Mouse (Mus musculus): ENCODE measurements around the gene Jpt1.
"Not testable (repeated sequence)": the region's sequence is repeated elsewhere in the genome, so short reads cannot be mapped to it uniquely, and the experiment has no call there.

The Jpt1 gene

DNA sequence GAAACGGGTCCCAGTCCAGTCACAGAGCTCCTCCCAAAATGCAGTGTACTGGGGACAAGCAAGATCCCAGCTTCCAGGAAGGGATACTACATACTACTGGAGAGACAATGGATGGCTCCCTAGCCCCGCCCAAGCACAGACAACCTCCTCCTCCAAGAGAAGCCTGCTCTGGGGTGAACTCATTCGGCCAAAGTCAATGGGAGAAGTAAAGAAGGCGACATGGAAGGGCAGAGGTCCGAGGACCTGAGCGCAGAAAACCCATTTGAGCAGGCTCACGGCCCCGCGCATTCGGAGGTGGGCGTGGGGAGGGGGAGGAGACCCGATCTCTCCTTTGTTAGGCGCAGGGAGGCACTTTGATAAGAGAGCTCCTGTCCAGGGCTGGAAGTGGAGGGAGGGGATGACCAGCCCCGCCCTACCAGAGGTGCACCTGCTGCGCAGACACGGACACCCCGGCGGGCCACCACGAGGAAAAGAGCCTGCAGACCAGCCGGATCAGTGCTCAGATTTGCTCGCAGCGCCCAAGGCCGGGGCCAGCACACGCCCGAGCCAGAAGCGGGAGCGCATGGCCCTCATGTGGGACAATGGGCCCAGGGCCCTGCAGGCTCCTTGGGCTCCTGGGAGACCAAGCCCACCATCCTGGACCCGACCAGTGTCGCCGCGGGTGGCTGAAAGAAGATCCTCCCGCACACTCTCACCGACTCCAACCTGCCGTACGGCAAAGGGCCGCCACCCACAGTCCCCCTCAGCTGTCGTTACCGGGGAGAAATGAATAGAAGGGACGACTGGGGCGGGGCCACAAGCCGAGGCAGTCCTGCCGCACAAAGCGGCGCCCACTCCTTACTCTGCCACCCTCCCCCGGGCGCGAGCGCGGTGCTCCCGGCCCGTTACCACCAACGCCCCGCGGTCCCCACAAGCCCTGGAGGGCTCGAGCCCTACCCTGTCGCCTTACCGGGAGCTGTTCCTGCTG, 633 bp downstream of the Jpt1 start:
- in situ Hi-C loops (cut with MboI; ENCODE audit: low pct_unique_long_range_greater_than_20kb in 1 of 2, low sequenced_read_pairs in 2 of 2, unreplicated experiment in 1 of 2) = no loop called here

DNA sequence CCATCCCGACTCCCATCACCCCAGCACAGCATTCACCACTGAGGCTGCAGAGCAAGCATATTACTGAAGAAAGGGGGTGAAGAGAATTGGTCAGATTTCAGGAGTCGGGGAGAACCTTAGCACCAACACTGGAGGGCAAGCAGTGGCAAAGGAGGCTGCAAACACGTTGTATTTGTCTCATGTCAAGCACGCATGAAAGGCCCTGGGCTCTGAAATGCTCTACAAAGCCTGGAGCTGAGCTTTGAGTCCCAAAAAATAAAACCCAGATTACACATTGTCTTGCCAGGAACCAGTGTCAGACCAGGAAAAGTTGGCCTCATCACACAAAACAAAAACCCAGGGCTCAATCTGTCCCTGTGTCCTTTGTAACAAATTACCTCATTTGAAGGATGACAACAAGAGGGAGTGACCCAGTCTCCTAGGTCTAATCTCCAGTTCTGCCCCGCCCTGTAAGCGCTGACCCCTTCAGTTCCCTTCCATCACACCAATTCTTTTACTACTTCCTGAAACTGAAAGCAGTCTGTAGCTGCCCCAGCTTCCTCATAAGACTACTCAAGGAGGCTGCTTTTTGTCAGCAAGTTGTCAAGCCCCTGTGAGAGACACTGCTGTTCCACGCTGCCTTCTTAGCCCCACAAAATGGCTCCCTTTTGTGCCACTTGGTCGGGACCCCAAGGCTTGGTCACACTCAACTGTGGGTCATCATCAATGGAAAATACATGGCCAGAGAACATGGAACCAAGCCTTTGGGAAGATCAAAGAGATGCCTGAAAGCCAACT, 1.6 kb downstream of the Jpt1 start:
- in situ Hi-C loops (cut with MboI; ENCODE audit: low pct_unique_long_range_greater_than_20kb in 1 of 2, low sequenced_read_pairs in 2 of 2, unreplicated experiment in 1 of 2) = no loop called here

DNA sequence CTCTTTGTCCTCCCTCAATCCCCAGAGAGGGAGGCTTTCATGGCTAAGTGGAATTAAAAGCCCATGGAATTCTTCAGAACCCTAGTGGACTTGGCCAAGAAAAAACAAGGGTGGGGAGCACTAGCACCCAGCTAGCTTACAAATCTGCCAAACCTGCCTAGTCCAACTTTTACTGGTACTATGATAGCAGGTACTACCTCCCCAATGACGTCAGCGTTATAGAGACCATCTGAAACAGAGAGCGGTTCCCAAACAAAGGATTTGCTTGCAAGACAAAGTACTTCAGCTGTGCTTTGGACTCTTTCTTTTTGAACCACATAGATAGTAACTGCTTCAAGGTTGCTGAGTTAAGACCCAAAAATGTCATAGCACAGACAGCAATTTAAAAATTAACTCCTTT, 2.2 kb downstream of the Jpt1 start:
- in situ Hi-C loops (cut with MboI; ENCODE audit: low pct_unique_long_range_greater_than_20kb in 1 of 2, low sequenced_read_pairs in 2 of 2, unreplicated experiment in 1 of 2) = no loop called here

DNA sequence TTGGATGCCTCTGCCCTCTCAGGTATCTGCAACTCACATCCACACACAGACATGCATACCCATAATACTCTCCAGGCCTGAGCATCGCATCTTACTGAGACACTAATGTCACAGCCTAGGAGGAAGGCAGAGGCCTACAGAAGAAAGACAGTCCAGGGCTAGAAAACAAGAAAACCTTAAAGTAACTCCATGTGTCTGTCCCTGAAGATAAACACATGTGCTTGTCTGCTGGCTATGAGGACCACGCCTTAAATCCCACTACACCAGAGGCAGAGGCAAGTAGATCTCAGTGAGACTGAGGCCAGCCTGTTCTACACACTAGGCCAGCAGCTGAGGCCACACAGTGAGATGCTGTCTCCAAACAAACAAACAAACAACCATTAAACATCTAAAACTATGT, 3.1 kb downstream of the Jpt1 start:
- in situ Hi-C loops (cut with MboI; ENCODE audit: low pct_unique_long_range_greater_than_20kb in 1 of 2, low sequenced_read_pairs in 2 of 2, unreplicated experiment in 1 of 2) = no loop called here

DNA sequence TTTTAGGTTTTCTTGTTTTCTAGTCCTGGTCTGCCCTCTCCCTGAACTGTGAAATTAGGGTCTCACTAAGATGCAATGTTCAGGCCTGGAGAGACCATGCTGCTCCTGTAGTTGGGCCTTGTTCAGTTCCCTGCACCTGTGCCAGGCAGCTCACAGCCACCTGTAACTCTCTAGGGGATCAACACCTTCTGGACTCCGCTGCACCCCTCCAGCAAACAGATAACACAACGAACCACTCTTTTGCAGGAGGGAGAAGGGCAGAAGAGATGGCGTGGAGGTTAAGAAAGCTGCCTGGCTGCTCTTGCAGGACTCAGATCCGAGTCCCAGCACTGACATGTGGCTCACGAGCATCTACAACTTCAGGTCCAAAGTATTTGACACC, 3.7 kb downstream of the Jpt1 start:
- in situ Hi-C loops (cut with MboI; ENCODE audit: low pct_unique_long_range_greater_than_20kb in 1 of 2, low sequenced_read_pairs in 2 of 2, unreplicated experiment in 1 of 2) = no loop called here

DNA sequence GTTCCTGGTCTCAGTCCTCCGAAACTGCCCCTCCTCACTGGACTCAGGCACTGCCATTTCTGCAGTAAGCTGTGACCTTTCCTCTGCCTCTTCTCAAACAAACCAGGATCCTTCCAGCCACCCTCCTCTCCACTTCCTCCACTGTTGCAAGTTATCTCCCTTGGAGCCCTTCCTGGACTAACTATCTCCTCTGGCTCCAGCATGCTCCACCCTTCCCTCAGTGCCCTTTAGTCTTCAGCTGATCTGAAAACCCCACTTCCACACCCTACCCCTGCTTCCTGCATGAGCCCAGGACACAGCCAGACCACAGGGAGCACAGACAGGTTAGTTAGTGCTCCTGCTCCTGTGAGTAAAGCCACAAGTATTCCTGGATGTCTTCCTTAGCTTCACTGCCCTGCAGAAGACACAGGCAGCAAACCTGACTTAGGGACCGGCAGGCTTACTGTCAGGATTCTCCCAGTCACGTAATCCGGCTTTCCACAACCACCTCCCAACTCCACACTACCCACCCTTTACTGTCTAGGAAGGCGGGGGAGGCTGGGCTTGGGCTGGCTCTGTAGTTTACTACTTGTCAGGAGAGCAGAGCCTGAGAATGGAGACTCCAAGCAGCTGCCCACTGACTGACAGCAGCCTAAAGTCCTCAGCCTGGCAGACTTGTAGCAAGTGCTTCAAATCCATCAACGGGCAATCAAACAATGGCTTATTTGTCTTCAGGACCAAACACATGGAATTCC, 4.2 kb downstream of the Jpt1 start:
- in situ Hi-C loops (cut with MboI; ENCODE audit: low pct_unique_long_range_greater_than_20kb in 1 of 2, low sequenced_read_pairs in 2 of 2, unreplicated experiment in 1 of 2) = no loop called here

DNA sequence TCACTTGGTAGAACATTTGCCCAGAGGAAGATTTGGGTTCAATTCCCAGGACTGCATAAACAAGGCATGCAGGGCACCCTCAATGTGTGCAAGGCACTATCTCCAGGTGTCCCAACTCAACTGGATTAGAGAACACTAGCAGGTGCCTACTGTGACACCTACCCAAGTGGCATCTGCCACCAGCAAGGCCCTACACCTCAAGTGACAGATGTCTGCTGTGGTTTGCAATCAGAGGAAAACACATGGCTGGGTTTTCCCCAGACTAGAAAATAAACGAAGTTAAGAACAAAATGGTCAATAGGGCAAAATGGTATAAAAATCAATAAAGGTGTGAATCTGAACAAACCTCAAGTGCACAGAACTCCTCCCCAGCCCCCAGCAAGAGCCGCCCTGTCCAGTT, 6.1 kb downstream of the Jpt1 start:
- in situ Hi-C loops (cut with MboI; ENCODE audit: low pct_unique_long_range_greater_than_20kb in 1 of 2, low sequenced_read_pairs in 2 of 2, unreplicated experiment in 1 of 2) = no loop called here

DNA sequence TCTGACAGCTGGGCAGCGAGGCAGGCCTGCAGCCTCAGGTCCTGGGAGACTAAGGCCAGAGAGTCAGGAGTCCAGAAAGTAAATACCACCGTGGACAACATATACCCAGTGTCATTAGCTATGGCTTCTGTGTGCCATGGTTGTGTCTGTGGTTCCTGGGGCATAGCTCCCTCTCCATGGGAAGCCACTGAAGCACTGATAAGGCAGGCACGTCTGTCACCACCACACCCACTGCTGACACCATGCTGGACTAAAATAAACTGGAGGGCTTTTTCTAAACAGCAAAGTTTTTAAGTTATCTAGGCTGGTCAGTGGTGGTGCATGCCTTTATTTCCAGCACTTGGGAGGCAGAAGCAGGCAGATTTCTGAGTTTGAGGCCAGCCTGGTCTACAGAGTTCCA, 7.6 kb downstream of the Jpt1 start:
- in situ Hi-C loops (cut with MboI; ENCODE audit: low pct_unique_long_range_greater_than_20kb in 1 of 2, low sequenced_read_pairs in 2 of 2, unreplicated experiment in 1 of 2) = no loop called here

DNA sequence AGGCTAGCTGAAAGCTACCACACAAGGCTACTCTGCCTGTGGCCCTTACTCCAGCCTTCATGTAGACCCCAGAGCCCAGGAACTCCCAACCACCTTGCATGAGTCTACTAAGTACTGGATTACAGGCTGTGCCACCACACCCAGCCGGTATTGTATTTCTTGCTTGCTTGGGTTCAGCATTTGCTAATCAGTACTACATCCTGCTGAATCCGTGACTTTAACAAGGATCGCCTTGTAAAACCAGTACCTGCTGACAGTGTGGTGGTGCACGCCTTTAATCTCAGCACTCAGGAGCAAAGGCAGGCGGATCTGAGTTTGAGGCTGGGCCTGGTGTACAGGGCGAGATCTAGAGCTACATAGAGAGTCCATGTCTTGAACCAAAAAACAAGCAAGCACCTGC, 11.6 kb downstream of the Jpt1 start:
- in situ Hi-C loops (cut with MboI; ENCODE audit: low pct_unique_long_range_greater_than_20kb in 1 of 2, low sequenced_read_pairs in 2 of 2, unreplicated experiment in 1 of 2) = no loop called here

DNA sequence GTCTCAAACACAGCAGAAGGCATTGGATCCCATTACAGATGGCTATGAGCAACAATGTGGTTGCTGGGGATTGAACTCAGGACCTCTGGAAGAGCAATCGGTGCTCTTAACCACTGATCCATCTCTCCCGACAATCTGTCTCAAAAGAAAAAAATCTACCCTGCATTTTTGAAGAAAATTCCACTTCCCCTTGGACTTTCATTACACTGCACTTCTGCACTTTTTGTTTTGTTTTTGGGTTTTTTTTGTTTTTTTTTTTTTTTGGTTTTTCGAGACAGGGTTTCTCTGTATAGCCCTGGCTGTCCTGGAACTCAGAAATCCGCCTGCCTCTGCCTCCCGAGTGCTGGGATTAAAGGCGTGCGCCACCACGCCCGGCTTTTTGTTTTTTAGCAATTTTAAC, 17.6 kb downstream of the Jpt1 start:
- in situ Hi-C loops (cut with MboI; ENCODE audit: low pct_unique_long_range_greater_than_20kb in 1 of 2, low sequenced_read_pairs in 2 of 2, unreplicated experiment in 1 of 2) = not testable (repeated sequence)

DNA sequence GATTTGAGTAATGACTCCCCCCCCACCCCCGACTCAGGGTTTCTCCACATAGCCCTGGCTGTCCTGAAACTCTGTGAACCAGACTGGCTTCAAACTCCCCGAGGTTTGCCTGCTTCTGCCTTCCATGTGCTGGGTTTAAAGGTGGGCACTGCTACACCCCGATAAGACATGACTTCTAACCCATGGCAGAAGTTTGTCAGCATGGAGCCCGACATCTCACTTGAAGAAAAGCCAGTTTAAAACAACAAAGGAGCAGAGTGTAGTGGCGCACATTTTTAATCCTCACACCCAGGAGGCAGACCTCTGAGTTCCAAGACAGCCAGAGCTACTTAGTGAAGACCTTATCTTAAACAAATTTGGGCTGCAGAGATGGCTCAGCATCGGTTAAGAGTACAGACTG, 21.8 kb downstream of the Jpt1 start:
- in situ Hi-C loops (cut with MboI; ENCODE audit: low pct_unique_long_range_greater_than_20kb in 1 of 2, low sequenced_read_pairs in 2 of 2, unreplicated experiment in 1 of 2) = no loop called here

DNA sequence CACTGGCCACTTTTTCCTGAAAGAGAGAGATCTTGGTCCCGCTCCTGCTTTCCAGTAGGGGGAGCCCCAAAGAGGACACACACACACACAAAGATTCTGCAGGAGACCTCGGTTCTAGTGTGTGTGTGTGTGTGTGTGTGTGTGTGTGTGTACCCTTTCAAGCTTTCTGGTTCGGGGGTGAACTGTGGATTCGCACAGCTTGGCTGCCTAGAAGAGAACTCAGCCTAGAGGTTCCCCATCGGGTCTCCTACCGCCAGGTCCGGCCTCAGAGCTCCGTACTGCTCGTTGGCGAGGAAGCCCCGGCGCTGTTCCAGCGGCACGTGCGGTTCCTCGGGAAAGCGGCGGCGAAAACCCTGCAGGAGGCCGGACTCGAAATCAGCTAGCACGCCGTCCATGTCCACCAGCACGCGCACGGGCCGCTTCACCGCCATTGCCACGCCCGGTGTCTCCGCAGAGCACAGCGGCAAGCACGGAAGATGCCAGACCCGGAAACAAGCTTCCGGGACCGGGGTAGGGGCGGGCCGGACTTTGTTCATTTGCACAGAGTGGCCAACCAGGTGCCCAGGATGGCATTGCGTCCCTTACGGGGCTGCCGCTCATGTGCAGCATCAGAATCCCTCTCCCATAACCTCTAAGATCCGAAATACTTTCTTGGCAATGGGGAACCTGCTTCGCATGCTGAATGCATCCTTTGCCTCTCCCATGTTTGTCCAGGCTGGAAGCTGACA, 22.7 kb downstream of the Jpt1 start, which contains the start of gene Nt5c:
Gene Nt5c (minus strand): TSS at position 507 of the 728 bp plus-strand sequence.
- in situ Hi-C loops (cut with MboI; ENCODE audit: low pct_unique_long_range_greater_than_20kb in 1 of 2, low sequenced_read_pairs in 2 of 2, unreplicated experiment in 1 of 2) = no loop called here

DNA sequence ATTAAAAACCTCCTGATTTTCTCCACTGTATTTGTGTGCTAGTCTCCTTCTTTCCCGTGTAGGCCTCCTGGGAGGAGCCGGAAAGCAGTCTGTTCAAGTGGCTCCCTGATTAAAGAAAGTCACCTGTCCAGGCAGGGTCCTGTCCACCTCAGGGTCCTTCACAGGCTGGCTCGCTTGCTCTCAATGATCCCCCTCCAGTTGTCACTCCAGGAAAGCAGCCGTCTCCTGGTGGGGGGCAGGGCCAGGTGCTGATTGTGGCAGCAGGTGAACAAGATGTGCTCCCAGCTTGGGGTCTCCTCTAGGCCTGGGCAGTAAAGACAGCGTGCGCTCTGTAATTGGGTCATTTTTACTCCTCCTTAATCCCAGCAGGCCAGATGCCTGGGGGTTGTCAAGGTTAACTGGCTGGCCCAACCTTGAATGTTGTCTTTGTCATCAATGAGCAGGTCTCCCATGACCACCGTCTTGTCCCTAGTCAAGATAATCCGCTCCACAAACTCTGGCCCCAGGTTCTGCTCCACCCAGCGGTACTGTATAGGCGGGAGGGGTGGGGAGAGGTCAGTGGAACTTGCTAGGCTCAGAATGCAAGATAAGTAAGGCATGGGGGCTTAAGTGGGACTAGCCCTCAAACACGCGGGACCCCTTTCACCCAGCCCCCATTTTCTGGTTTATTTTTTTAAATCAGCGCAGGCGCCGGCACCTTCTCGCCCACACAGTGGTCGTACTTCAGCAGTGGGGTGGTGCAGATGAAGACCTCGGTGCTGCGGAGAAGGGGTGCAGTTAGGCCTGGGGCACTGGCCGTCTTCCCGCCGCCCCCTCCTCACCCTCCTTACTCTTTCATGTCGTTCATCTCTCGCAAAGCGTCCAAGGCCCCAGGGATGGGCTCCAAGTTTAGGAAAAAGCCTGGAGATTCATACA, 23.5 kb downstream of the Jpt1 start:
- in situ Hi-C loops (cut with MboI; ENCODE audit: low pct_unique_long_range_greater_than_20kb in 1 of 2, low sequenced_read_pairs in 2 of 2, unreplicated experiment in 1 of 2) = no loop called here

DNA sequence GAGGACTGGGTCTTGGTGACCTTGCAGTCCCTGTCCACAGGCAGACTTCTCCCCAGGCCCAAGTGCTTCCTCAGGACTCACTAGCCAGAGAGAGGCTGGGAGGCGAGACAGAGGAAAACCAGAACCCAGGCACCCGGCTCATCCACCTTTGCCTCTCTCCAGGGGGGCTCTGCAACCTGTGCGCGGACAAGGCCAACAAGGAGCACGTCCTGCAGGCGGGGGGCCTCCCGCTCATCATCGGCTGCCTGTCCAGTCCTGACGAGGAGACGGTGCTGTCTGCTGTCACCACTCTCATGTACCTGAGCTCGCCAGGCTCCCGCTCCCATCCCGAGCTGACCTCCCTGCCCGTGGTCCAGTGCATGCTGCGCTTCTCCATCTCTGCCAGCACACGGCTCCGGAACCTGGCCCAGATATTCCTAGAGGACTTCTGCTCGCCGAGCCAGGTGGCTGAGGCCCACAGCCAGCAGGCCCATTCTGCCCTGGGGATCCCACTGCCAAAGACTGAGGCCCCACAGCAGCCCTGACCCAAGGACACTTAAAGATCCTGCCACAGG, 25.6 kb downstream of the Jpt1 start:
- in situ Hi-C loops (cut with MboI; ENCODE audit: low pct_unique_long_range_greater_than_20kb in 1 of 2, low sequenced_read_pairs in 2 of 2, unreplicated experiment in 1 of 2) = no loop called here

DNA sequence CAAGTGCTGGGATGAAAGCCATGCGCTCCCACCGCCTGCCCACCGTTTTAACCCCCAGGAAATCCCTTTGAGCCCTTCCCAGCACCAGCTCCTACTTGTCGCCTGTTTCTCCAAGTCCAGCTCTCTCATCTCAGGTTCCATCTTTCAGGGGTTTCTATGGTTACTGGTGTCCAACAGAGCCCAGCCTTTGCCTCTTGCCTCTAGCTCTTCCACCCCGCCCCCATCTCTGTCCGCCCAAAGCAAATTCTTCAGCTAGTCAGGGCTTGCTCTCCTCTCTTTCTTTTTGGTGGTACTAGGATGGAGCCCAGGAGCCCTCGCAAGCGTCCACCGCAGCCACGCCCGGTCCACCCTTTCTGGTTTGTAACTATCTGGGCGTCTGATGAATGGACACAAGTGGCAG, 29.0 kb downstream of the Jpt1 start:
- in situ Hi-C loops (cut with MboI; ENCODE audit: low pct_unique_long_range_greater_than_20kb in 1 of 2, low sequenced_read_pairs in 2 of 2, unreplicated experiment in 1 of 2) = no loop called here

DNA sequence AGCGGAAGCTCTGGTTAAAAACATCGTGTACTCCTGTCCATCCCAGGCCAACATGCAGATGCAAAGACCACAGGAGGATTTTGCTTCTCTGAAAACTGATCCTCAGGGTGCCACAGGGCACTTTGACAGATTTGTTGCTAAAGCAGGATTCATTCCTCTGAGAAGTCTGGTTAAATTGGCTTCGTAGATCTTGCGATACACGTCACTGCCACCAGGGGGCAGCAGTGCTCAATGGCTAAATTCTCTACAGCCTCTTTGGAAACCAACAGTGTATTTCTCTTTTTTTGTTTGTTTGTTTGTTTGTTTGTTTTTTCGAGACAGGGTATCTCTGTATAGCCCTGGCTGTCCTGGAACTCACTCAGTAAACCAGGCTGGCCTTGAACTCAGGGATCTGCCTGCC, 30.5 kb downstream of the Jpt1 start:
- in situ Hi-C loops (cut with MboI; ENCODE audit: low pct_unique_long_range_greater_than_20kb in 1 of 2, low sequenced_read_pairs in 2 of 2, unreplicated experiment in 1 of 2) = no loop called here

DNA sequence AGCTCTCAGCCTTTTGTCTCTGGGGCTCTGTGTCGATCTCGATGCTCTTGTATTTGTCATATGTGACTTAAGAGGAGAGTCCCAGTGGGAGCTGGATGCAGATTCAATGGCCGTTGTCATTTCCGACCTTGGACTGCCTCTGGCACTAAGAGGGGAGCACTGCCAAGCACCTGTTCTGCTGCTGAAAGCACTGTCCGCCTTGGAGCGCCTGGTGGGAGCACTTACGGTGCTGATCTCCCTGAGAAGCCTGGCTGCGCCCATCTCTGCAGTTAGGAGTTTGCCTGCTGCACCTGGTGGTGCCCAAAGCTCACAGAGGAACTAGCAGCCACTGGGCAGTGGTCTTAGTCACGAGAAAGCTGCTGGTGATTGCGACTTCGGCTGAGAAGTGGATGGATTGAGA, 30.9 kb downstream of the Jpt1 start:
- in situ Hi-C loops (cut with MboI; ENCODE audit: low pct_unique_long_range_greater_than_20kb in 1 of 2, low sequenced_read_pairs in 2 of 2, unreplicated experiment in 1 of 2) = no loop called here
